Mouse (Mus musculus) left cerebral cortex, postnatal 14 days (tissue): ENCODE results near the gene Ints3. TPM values are rescaled to one million over a fixed set of nuclear protein-coding genes. Genes with fewer than 3 reads are reported as not detected.

ENCODE experiments used
- DNase-seq, 2 experiments: peaks; one replicate each; pipeline ENCODE4 v3.0.0; 2021 to 2022; ENCODE audit warnings: low spot score in 2 of 2, mixed read lengths in 1 of 2
- intact Hi-C: fragments of 180-260 bp; cut with DNase I; formaldehyde crosslinking; loops from one replicate; pipeline ENCODE4 v1.15.1; 2025
- total RNA-seq, 2 experiments: library from RNA; stranded (reverse); gene quantifications; 2 replicates each; pipeline ENCODE4 v1.2.3; 2021

Gene Ints3
- total RNA-seq, 2 experiments from 2014 or later, result 61.4 to 65.3 TPM

DNA sequence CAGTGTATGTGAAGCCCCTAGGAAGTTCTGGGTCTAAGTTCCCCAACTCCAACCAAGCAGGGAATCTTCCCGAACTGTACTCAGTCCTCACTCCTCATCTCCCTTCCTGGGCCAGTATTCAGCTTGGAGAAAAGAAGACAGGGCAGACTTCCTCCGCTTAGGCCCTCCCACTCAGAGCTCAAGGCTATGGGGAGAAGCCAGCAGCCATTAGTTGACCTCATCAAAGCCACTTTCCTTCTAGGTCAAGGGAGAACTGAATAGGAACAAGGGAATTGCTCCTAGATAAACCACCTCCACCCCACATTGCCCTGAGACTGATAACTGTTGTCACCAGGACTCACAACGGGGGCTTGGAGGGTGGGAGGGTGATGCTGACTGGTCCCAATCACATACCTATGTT lies 29.3 kb downstream of the Ints3 start:
- DNase-seq, result no peak
- intact Hi-C loops, result no loop called here

GRCm38 (mm10) chr3:90400993-90401392 lies 32.4 kb downstream of the Ints3 start:
- DNase-seq, result no peak
- intact Hi-C loops, result no loop called here

- intact Hi-C loops, result no loop called here
- no peak for DNase-seq
Measured at GRCm38 (mm10) chr3:90395629-90396028, 37.8 kb downstream of the Ints3 start.

DNA sequence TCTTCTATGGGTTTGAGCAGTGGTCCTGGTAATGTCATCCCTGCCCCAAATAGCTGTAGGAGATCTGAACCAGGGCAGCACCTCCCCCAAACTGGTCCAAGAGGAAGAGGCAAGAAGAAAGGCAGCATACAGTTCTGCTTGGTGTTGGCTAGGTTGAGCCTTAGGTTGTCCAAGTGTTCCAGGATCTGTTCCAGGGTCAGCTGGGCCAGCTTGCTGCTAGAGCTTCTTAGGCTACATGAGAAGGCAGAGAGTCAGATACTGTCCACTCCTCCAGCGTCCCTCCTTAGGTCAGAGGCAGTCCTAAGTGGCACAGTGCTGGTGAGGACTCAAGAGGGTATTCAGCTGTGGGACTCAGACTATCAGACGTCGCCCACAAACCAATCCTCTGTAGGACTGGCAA lies 40.8 kb downstream of the Ints3 start:
- intact Hi-C loops, result no loop called here
- DNase-seq, result no peak

DNA sequence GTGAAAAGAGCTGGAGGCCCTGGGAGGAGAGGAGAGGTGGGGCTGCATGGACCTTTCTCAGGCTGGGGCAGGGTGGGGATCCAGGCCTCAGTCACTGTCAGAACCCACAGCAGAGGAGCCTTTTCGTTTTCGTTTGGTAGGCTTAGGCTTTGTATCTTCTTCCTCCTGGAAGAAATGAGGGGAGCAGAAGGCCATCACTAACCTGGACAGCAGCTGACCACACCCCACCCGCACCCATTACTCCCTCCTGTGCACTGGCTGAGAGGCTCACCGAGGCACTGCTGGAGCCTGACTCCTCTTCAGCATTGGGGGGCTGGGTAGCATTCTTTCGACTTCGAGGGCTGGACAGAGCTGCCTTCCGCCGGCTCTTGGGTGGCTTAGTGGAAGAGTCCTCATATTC lies 41.5 kb downstream of the Ints3 start:
- DNase-seq, result no peak
- intact Hi-C loops, result no loop called here

GRCm38 (mm10) chr3:90391004-90391403 lies 42.4 kb downstream of the Ints3 start:
- intact Hi-C loops, result no loop called here
- no peak for DNase-seq

- intact Hi-C loops, result no loop called here
Measured at GRCm38 (mm10) chr3:90389511-90390490, 43.6 kb downstream of the Ints3 start, which contains the start of gene Slc27a3. Slc27a3 (minus strand) TSS chr3:90389938.

GRCm38 (mm10) chr3:90388726-90389510 lies 44.5 kb downstream of the Ints3 start:
- intact Hi-C loops, result no loop called here
- DNase-seq, result peak in 1 of 2 experiments; percentile 33

More at GRCm38 (mm10) chr3:90389511-90390490, 43.6 kb downstream of the Ints3 start, which contains the start of gene Slc27a3:
- DNase-seq, result peak in 1 of 2 experiments; percentile 33

GRCm38 (mm10) chr3:90388192-90388591 lies 45.2 kb downstream of the Ints3 start:
- DNase-seq, result no peak
- intact Hi-C loops, result no loop called here

DNA sequence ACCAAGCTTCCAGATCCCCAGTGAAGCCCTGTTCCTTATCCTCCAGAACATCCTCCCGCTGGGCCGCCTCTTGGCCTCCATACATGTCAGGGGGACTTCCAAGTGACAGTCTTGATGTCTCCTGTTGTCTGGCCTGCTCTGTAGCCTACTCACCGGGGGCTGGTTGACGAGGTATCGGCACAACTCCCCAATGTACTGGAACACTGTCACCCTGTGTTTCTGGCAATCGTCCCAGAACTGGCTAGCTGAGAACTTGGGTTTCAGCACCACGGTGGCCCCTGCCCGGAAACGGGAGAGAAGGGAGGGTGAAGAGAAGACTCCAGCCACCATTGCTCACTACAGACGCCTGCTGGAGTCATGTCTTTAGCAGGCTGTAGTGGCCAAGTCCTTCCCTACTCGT lies 45.9 kb downstream of the Ints3 start:
- DNase-seq, result peak; percentile 46 to 70
- intact Hi-C loops, result no loop called here

DNA sequence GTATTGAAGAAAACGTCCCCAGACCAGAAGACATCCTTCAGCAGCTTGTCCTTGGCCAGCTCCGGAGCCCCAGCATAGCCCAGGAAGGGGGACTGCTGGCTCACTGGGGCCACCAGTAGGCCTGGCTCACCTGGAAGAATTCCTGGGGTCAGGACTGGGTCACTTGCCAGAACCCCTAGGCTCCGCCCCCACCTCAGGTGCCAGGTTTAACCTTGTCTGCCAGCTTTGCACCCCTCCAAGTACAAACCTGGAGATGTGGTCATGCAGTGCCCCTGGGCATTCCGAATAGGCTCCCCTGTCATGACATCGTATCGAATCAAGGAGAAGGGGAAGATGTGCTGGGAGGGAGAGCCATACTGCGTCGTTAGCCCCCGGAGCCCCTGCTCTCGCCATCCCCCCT lies 46.6 kb downstream of the Ints3 start:
- DNase-seq, result no peak
- intact Hi-C loops, result no loop called here

DNA sequence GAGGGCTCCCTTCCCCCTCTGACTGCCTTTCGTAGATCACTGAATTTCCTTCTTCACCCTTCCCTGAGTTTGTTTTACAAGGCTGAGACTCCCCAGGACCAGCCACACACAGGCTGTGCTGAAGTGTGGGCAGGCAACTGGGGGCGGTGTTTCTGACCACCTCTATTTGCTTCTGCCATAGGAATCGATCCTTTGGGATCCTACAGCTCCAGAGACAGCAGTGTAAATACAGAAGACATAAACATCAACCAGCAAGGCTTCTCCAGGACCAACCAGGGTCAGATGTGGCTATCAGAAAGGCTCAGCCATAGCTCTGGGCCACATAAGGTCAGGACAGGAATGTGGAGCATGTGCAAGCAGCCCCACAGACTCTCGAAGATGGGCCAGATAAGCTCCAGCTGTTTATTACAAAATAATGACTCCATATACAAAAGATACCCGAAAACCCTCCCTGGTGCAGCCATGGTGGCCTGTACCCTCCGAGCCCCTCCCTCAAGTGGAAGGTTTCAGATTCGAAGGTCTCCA lies 48.5 kb downstream of the Ints3 start:
- intact Hi-C loops, result no loop called here
- DNase-seq, result no peak

DNA sequence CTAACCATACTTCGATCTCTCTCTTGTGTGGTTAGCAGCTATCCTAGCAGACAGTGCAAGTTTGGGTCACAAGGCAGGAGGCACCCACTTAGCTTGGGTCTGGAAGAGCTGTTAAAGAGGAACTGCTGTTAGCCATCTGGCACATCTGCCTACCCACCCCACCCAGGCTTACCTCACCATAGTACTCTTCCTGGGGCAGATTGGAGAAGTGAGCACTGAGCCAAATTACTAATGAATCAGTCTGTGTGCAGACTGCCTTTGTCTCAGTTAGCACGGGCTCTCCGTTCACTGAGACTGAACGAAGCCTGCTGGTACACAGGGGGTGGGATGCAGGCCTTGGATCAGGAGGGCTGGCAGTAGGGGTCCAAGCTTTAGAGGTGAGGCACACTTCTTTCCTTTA lies 49.7 kb downstream of the Ints3 start:
- intact Hi-C loops, result no loop called here
- no peak for DNase-seq

- intact Hi-C loops, result no loop called here
- DNase-seq, result no peak
Measured at GRCm38 (mm10) chr3:90381727-90382126, 51.7 kb downstream of the Ints3 start.

DNA sequence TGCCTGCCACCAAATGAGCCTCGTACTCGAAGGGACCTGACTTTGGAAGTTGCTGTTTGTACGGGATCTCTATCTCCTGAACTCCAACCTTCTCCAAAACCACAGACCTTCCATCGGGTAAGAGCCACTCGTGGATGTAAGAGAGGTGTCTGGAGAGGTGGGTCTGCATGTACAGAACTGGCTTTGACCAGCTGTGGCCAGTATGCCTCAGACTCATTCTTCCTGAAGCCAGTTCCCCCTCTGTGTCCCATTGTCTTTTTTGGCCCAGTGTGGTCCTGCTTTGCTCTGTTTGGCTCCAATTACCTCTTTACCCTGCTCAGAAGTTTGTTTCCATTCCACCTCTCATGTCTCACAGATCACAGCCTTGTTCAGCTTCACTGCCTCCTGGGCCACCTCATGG lies 54.9 kb downstream of the Ints3 start:
- intact Hi-C loops, result no loop called here
- DNase-seq, result no peak

DNA sequence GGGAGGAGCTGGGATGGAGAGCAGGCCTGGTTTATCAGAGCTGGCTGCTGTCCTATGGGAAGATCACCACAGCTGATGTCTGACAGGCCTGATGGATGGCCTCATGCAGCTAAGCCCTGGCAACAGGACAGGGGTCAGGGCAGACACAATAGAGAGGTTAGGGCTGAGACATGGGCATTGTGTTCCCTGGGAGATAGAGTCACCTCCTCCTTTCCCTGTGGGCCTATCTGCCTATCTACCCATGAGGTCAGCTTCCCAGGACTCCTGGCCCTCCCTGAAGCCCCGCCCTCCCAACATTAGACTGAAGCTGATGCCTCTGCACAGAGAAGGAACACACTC lies 57.2 kb downstream of the Ints3 start:
- intact Hi-C loops, result no loop called here
- DNase-seq, result no peak

GRCm38 (mm10) chr3:90375562-90376246 lies 57.7 kb downstream of the Ints3 start:
- intact Hi-C loops, result no loop called here
- DNase-seq, result no peak

- intact Hi-C loops, result loop anchor here (5.0 kb wide), 3 partner anchors 82 to 152 kb away; partner anchors contain the start of genes Dennd4b and Gatad2b
- no peak for DNase-seq
Measured at GRCm38 (mm10) chr3:90374368-90374767, 59.1 kb downstream of the Ints3 start.

DNA sequence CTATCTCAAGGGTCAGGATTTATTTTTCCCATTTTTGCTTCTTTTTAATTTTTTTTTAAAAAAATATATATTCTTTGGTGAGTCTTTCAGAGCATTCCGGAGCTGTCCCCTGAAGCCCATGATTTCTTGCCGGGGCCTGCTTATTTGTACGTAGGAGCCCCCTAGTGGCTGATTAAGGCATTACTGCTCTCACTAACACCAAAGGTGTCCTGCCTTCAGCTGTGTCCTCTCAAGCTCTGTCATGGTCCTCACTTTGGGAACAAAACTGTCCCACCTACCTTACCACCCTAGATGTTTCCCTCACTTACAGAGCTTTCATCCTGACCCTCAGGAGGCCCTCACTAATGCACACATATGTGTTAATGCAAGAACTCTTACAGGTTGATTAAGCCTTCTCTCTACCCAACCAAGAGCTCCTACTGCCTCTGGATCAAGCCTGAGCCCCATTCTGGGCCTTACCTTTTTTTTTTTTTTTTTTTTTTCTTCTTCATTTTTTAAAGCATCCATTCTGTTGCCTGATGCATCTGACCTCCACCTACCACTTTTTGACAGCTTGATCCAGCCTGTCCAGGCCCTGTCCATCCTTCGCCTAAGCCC lies 59.9 kb downstream of the Ints3 start:
- peak; percentile 93 for DNase-seq
- intact Hi-C loops, result loop anchor here (5.0 kb wide), 3 partner anchors 81 to 151 kb away; partner anchors contain the start of genes Dennd4b and Gatad2b
